Mouse (Mus musculus) embryonic facial prominence, embryonic 15.5 days (tissue): Measurements from ENCODE around the gene Dkk3. TPM values are rescaled to one million over a fixed set of nuclear protein-coding genes. Genes with fewer than 3 reads are reported as not detected.
"Not testable (repeated sequence)": the region's sequence is repeated elsewhere in the genome, so short reads cannot be mapped to it uniquely, and the experiment has no call there.

ENCODE experiments used
- ATAC-seq: fragments of 200-750 bp; cut with Nextera tagmentation; 2 replicates; pipeline ENCODE4 v1.8.0; 2017; ENCODE audit warnings: low read depth, moderate TSS enrichment; ENCODE audit not compliant: insufficient number of reproducible peaks, low FRiP score, low TSS enrichment
- H3K27ac ChIP-seq: fragments of 300-500 bp; sonication (generic); replicated peaks from 2 replicates; pipeline ENCODE4 v1.5.1; 2015; ENCODE audit warnings: mild to moderate bottlenecking, inconsistent platforms
- H3K27me3 ChIP-seq: fragments of 300-500 bp; sonication (generic); 2 replicates; pipeline ENCODE4 v1.6.1; 2015; ENCODE audit warnings: inconsistent platforms
- H3K36me3 ChIP-seq: fragments of 300-500 bp; sonication (generic); 2 replicates; pipeline ENCODE4 v1.6.1; 2015; ENCODE audit warnings: mild to moderate bottlenecking, inconsistent platforms
- H3K4me1 ChIP-seq: fragments of 300-500 bp; sonication (generic); 2 replicates; pipeline ENCODE4 v1.6.1; 2015; ENCODE audit warnings: inconsistent platforms
- H3K4me2 ChIP-seq: fragments of 300-500 bp; sonication (generic); replicated peaks from 2 replicates; pipeline ENCODE4 v1.6.1; 2015; ENCODE audit warnings: mild to moderate bottlenecking, inconsistent platforms
- H3K4me3 ChIP-seq: fragments of 300-500 bp; sonication (generic); replicated peaks from 2 replicates; pipeline ENCODE4 v1.5.1; 2015; ENCODE audit warnings: mild to moderate bottlenecking, inconsistent platforms
- H3K9ac ChIP-seq: fragments of 300-500 bp; sonication (generic); 2 replicates; pipeline ENCODE4 v1.6.1; 2015; ENCODE audit warnings: inconsistent platforms
- H3K9me3 ChIP-seq: fragments of 300-500 bp; sonication (generic); replicated peaks from 2 replicates; pipeline ENCODE4 v1.6.1; 2016; ENCODE audit warnings: inconsistent platforms
- WGBS: fragments of 180-500 bp; shearing (Covaris S2); methylation state at CpG from one replicate; pipeline ENCODE4 v1.1.7; 2015; 5-methylcytosine and 5-hydroxymethylcytosine counted together
- polyA plus RNA-seq: library from polyadenylated mRNA; unstranded; fragments of >200 nt; fragmentation: Nextera tagmentation; extraction: Ambion mirVana; gene quantifications from 2 replicates; pipeline ENCODE4 v1.2.1, GENCODE M21; 2015

The Dkk3 gene
- polyA plus RNA-seq, 1 experiment from 2014 or later, result 74.6 TPM

- no peak for ATAC-seq
- no peak overlapping the region for H3K4me3 ChIP-seq
- H3K4me2 ChIP-seq, result no peak overlapping the region
- H3K27ac ChIP-seq, result no peak overlapping the region
- H3K9me3 ChIP-seq, result no peaks in the 10 kb centered on the region
- no peaks in the 10 kb centered on the region for H3K4me1 ChIP-seq
- H3K36me3 ChIP-seq, result peaks cover 57% of the 10 kb centered on the region
- H3K27me3 ChIP-seq, result no peaks in the 10 kb centered on the region
- H3K9ac ChIP-seq, result no peak overlapping the region
- WGBS, result 88% methylated on average over 19 of the region's 19 CpGs
Measured at GRCm38 (mm10) chr7:112110638-112111372, 48.1 kb downstream of the Dkk3 start.

GRCm38 (mm10) chr7:112108757-112109156 lies 50.1 kb downstream of the Dkk3 start:
- no peak overlapping the region for H3K9ac ChIP-seq
- no peak overlapping the region for H3K4me3 ChIP-seq
- no peaks in the 10 kb centered on the region for H3K27me3 ChIP-seq
- H3K4me1 ChIP-seq, result no peaks in the 10 kb centered on the region
- no peak overlapping the region for H3K27ac ChIP-seq
- H3K4me2 ChIP-seq, result no peak overlapping the region
- H3K36me3 ChIP-seq, result peaks cover 74% of the 10 kb centered on the region
- no peak for ATAC-seq
- no peaks in the 10 kb centered on the region for H3K9me3 ChIP-seq

- Histone ChIP-seq H3K27ac (no peak overlapping the region), H3K9ac (no peak overlapping the region), H3K4me1 (no peaks in the 10 kb centered on the region), H3K9me3 (no peaks in the 10 kb centered on the region), H3K4me2 (no peak overlapping the region), H3K27me3 (no peaks in the 10 kb centered on the region), H3K36me3 (peaks cover 62% of the 10 kb centered on the region), H3K4me3 (no peak overlapping the region)
- no peak for ATAC-seq
- 78% methylated on average over 5 of the region's 5 CpGs for WGBS
Measured at GRCm38 (mm10) chr7:112103816-112104215, 55.0 kb downstream of the Dkk3 start.

- Histone ChIP-seq H3K4me2 (no peak overlapping the region), H3K9me3 (no peaks in the 10 kb centered on the region), H3K27me3 (no peaks in the 10 kb centered on the region), H3K4me1 (no peaks in the 10 kb centered on the region), H3K4me3 (no peak overlapping the region), H3K27ac (no peak overlapping the region), H3K9ac (no peak overlapping the region), H3K36me3 (peaks cover 62% of the 10 kb centered on the region)
- 74% methylated on average over 5 of the region's 5 CpGs for WGBS
- no peak for ATAC-seq
Measured at GRCm38 (mm10) chr7:112102933-112103332, 55.9 kb downstream of the Dkk3 start.

GRCm38 (mm10) chr7:112100887-112101286 lies 58.0 kb downstream of the Dkk3 start:
- H3K4me2 ChIP-seq, result no peak overlapping the region
- 0 out of 2 replicates have a peak overlapping the region, but pooled peaks have one; percentile 17 for H3K27ac ChIP-seq
- no peaks in the 10 kb centered on the region for H3K9me3 ChIP-seq
- WGBS, result 78% methylated on average over 2 of the region's 2 CpGs
- H3K36me3 ChIP-seq, result peaks cover 59% of the 10 kb centered on the region
- no peaks in the 10 kb centered on the region for H3K27me3 ChIP-seq
- no peak overlapping the region for H3K4me3 ChIP-seq
- H3K4me1 ChIP-seq, result no peaks in the 10 kb centered on the region
- no peak overlapping the region for H3K9ac ChIP-seq
- ATAC-seq, result no peak

GRCm38 (mm10) chr7:112094923-112095322 lies 63.9 kb downstream of the Dkk3 start:
- H3K9me3 ChIP-seq, H3K4me1 ChIP-seq, H3K4me2 ChIP-seq, H3K27ac ChIP-seq, H3K9ac ChIP-seq, H3K4me3 ChIP-seq, ATAC-seq, H3K27me3 ChIP-seq: not testable (repeated sequence)
- 79% methylated on average over 4 of the region's 4 CpGs for WGBS
- H3K36me3 ChIP-seq, result peaks cover 74% of the 10 kb centered on the region

GRCm38 (mm10) chr7:112086186-112086585 lies 72.7 kb downstream of the Dkk3 start:
- 98% methylated on average over 2 of the region's 2 CpGs for WGBS
- no peak overlapping the region for H3K4me2 ChIP-seq
- H3K36me3 ChIP-seq, result peaks cover 60% of the 10 kb centered on the region
- no peak overlapping the region for H3K4me3 ChIP-seq
- no peak overlapping the region for H3K9ac ChIP-seq
- H3K9me3 ChIP-seq, result no peaks in the 10 kb centered on the region
- no peak overlapping the region for H3K27ac ChIP-seq
- no peaks in the 10 kb centered on the region for H3K4me1 ChIP-seq
- no peaks in the 10 kb centered on the region for H3K27me3 ChIP-seq
- ATAC-seq, result no peak

GRCm38 (mm10) chr7:112085062-112085461 lies 73.8 kb downstream of the Dkk3 start:
- Histone ChIP-seq H3K27me3 (no peaks in the 10 kb centered on the region), H3K4me2 (no peak overlapping the region), H3K36me3 (peaks cover 61% of the 10 kb centered on the region), H3K9me3 (no peaks in the 10 kb centered on the region), H3K27ac (no peak overlapping the region), H3K4me3 (no peak overlapping the region), H3K9ac (no peak overlapping the region), H3K4me1 (no peaks in the 10 kb centered on the region)
- WGBS, result 33% methylated on average over 4 of the region's 4 CpGs
- ATAC-seq, result no peak

- no peaks in the 10 kb centered on the region for H3K27me3 ChIP-seq
- no peaks in the 10 kb centered on the region for H3K4me1 ChIP-seq
- H3K36me3 ChIP-seq, result peaks cover 56% of the 10 kb centered on the region
- H3K4me2 ChIP-seq, result no peak overlapping the region
- H3K4me3 ChIP-seq, result no peak overlapping the region
- no peak overlapping the region for H3K27ac ChIP-seq
- H3K9ac ChIP-seq, result no peak overlapping the region
- no peak for ATAC-seq
- WGBS, result 78% methylated on average over 2 of the region's 2 CpGs
- H3K9me3 ChIP-seq, result no peaks in the 10 kb centered on the region
Measured at GRCm38 (mm10) chr7:112084222-112084621, 74.6 kb downstream of the Dkk3 start.

GRCm38 (mm10) chr7:112082636-112083035 lies 76.2 kb downstream of the Dkk3 start:
- Histone ChIP-seq H3K4me1 (no peaks in the 10 kb centered on the region), H3K36me3 (peaks cover 54% of the 10 kb centered on the region), H3K27ac (no peak overlapping the region), H3K4me2 (no peak overlapping the region), H3K9me3 (no peaks in the 10 kb centered on the region), H3K4me3 (no peak overlapping the region), H3K27me3 (no peaks in the 10 kb centered on the region), H3K9ac (no peak overlapping the region)
- 76% methylated on average over 1 of the region's 1 CpGs for WGBS
- no peak for ATAC-seq

GRCm38 (mm10) chr7:112074868-112075267 lies 84.0 kb downstream of the Dkk3 start:
- Histone ChIP-seq H3K27ac (no peak overlapping the region), H3K9me3 (no peaks in the 10 kb centered on the region), H3K36me3 (peaks cover 27% of the 10 kb centered on the region), H3K4me3 (no peak overlapping the region), H3K4me1 (no peaks in the 10 kb centered on the region), H3K9ac (no peak overlapping the region), H3K27me3 (no peaks in the 10 kb centered on the region), H3K4me2 (no peak overlapping the region)
- no peak for ATAC-seq
- 89% methylated on average over 5 of the region's 5 CpGs for WGBS
